Mouse (Mus musculus) myocyte (in vitro differentiated cells): Measurements from ENCODE around the gene Irf2bp2. TPM values are rescaled to one million over a fixed set of nuclear protein-coding genes. Genes with fewer than 3 reads are reported as not detected.

Source experiments
- H3K27me3 ChIP-seq: one replicate; pipeline ENCODE4 v1.6.1; 2011; ENCODE audit not compliant: control insufficient read depth, insufficient read depth, insufficient read length
- H3K36me3 ChIP-seq: one replicate; pipeline ENCODE4 v1.6.1; 2011; ENCODE audit not compliant: control insufficient read depth, insufficient read depth
- H3K4me2 ChIP-seq: one replicate; pipeline ENCODE4 v1.6.1; 2011; ENCODE audit warnings: low read depth, control low read depth
- H3K4me3 ChIP-seq: one replicate; pipeline ENCODE4 v1.5.1; 2011; ENCODE audit warnings: mild to moderate bottlenecking, control low read depth, moderate library complexity
- H3K79me2 ChIP-seq: one replicate; pipeline ENCODE4 v1.6.1; 2011; ENCODE audit not compliant: control insufficient read depth, insufficient read depth
- H3ac ChIP-seq: one replicate; pipeline ENCODE4 v1.6.1; 2011; ENCODE audit not compliant: control insufficient read depth, insufficient read length
- CEBPB ChIP-seq: IDR thresholded peaks from 2 replicates; pipeline ENCODE4 v1.6.1; 2011; ENCODE audit warnings: mild to moderate bottlenecking, moderate library complexity; ENCODE audit not compliant: poor library complexity, insufficient read depth, severe bottlenecking
- E2F4 ChIP-seq: IDR thresholded peaks from one replicate; pipeline ENCODE4 v1.6.1; 2011; ENCODE audit warnings: mild to moderate bottlenecking, control low read depth, moderate library complexity; ENCODE audit not compliant: insufficient read depth
- MAX ChIP-seq: IDR thresholded peaks from one replicate; pipeline ENCODE4 v1.6.1; 2011; ENCODE audit warnings: low read depth, mild to moderate bottlenecking, control low read depth
- MYOD1 ChIP-seq, 3 experiments: IDR thresholded peaks; one replicate each; pipeline ENCODE4 v1.6.1; 2011; ENCODE audit warnings: control low read depth in 2 of 3, low read depth in 2 of 3, mild to moderate bottlenecking in 2 of 3, moderate library complexity in 1 of 3; ENCODE audit not compliant: insufficient read length in 2 of 3, control insufficient read depth in 1 of 3
- MYOG ChIP-seq, 3 experiments: IDR thresholded peaks; one replicate each; pipeline ENCODE4 v1.6.1; 2011; ENCODE audit warnings: control low read depth in 2 of 3, low read depth in 2 of 3, mild to moderate bottlenecking in 2 of 3; ENCODE audit not compliant: insufficient read length in 2 of 3, control insufficient read depth in 1 of 3, insufficient read depth in 1 of 3
- POLR2A ChIP-seq: IDR thresholded peaks from one replicate; pipeline ENCODE4 v1.6.1; 2011; ENCODE audit warnings: low read depth, mild to moderate bottlenecking, control low read depth, moderate library complexity; ENCODE audit not compliant: insufficient read length
- POLR2AphosphoS2 ChIP-seq: IDR thresholded peaks from one replicate; pipeline ENCODE4 v1.6.1; 2011; ENCODE audit warnings: low read depth, control low read depth; ENCODE audit not compliant: insufficient read length
- SRF ChIP-seq: IDR thresholded peaks from one replicate; pipeline ENCODE4 v1.6.1; 2011; ENCODE audit warnings: low read depth; ENCODE audit not compliant: control insufficient read depth, insufficient read length
- TCF12 ChIP-seq: IDR thresholded peaks from one replicate; pipeline ENCODE4 v1.6.1; 2011; ENCODE audit warnings: mild to moderate bottlenecking, control low read depth; ENCODE audit not compliant: poor library complexity, insufficient read depth, severe bottlenecking
- TCF3 ChIP-seq: IDR thresholded peaks from one replicate; pipeline ENCODE4 v1.6.1; 2011; ENCODE audit warnings: low read depth, control low read depth; ENCODE audit not compliant: insufficient read length
- USF1 ChIP-seq: IDR thresholded peaks from one replicate; pipeline ENCODE4 v1.6.1; 2011; ENCODE audit warnings: low read depth, mild to moderate bottlenecking, control low read depth, moderate library complexity
- polyA plus RNA-seq: library from polyadenylated mRNA; unstranded; fragments of >200 nt; fragmentation: generic; extraction: Trizol; gene quantifications from one replicate; pipeline ENCODE4 v1.2.1, GENCODE M21; 2012; ENCODE audit warnings: missing spikeins

Irf2bp2 gene
- polyA plus RNA-seq, 1 experiment: 16.8 TPM

DNA sequence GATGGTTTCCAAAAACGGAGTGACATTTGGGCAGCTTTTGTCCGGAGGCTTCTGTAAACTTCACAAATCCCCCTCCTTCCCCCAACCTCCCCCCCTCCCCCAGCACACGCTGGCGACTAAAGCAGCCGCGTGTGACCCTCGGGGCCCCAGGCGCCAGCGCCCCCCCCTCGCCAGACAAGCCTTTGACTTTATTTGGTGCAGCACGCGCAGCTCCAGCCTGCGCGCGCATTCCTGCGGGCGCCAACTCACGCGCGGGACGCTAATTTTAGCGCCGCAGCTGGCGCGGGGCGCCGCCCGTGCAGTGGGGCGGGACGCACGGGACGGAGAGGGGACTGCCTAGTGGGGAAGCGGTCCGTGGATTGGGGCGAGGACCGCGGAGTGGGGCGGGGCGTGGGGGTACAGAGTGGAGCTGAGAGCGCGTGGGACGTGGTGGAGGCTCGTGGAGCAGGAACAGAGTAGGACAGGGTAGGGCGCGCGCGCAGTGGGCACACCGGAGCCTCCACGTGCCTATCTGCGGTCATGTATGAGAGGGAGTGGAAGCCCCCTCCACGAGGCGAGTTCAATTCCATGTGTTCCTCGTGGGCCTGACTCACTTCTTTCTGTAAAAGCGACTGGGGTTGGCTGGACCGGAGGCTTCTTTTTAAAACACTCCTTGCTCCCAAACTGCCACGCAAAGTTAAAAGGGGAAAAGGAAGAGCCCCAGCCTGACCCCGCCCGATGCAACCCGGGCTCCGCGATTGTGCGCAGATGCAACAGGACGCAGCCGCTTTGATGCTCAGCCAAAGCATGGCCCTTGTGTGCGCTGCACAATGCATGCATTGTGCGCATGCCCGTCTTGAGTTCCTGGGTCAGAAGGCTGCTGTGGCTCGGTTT is 9.6 kb downstream of the Irf2bp2 start:
- H3K4me3 ChIP-seq: peak overlapping the region; percentile 13
- H3K27me3 ChIP-seq: no peaks in the 10 kb centered on the region
- peak; percentile 49 for TF ChIP-seq TCF3
- peak in 2 of 3 experiments; percentile 75 to 90 for TF ChIP-seq MYOD1 (IDR thresholded peaks at IDR 0.05; ENCODE audit: control insufficient read depth in 1 of 3, insufficient read length in 2 of 3, low read depth in 2 of 3)
- TF ChIP-seq SRF: peak; percentile 90
- TF ChIP-seq MYOG (IDR thresholded peaks at IDR 0.05; ENCODE audit: control insufficient read depth in 1 of 3, insufficient read depth in 1 of 3, insufficient read length in 2 of 3, low read depth in 2 of 3): peak; percentile 60 to 98 (median 96)
- TF ChIP-seq USF1: no peak
- no peak for TF ChIP-seq MAX
- TF ChIP-seq E2F4: peak; percentile 46
- TF ChIP-seq POLR2AphosphoS2: peak; percentile 87
- TF ChIP-seq TCF12: peak; percentile 80
- TF ChIP-seq POLR2A: peak; percentile 61
- H3ac ChIP-seq: no peak overlapping the region
- H3K36me3 ChIP-seq: peaks cover 27% of the 10 kb centered on the region
- peak overlapping the region; percentile 96 for H3K4me2 ChIP-seq
- peaks cover 48% of the 10 kb centered on the region for H3K79me2 ChIP-seq

DNA sequence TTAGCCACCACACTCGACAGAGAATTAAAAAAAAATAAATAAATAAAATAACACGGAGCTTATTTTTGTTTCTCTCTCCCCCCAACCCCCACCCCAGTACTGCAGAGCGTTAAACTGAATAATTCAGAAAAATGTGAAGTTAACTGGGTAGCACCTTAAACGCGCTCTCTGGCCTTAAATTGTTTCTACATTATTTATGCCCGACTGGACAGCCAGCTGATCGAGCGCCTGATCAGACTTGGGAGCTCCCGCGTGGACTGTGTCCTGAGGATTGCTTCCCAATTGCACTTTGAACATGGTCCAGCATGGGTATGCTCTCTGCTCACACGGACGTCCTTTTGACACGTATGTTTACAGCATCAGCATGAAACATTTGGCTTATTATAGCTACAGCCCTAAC is 10.3 kb downstream of the Irf2bp2 start:
- H3K27me3 ChIP-seq: no peaks in the 10 kb centered on the region
- peak; percentile 61 for TF ChIP-seq POLR2AphosphoS2
- no peak for TF ChIP-seq TCF12
- TF ChIP-seq MYOD1 (IDR thresholded peaks at IDR 0.05; ENCODE audit: control insufficient read depth in 1 of 3, insufficient read length in 2 of 3, low read depth in 2 of 3): no peak
- no peak for TF ChIP-seq MYOG (IDR thresholded peaks at IDR 0.05; ENCODE audit: control insufficient read depth in 1 of 3, insufficient read depth in 1 of 3, insufficient read length in 2 of 3, low read depth in 2 of 3)
- peak; percentile 30; the same call in 1 of the 2 replicates for TF ChIP-seq CEBPB
- no peak for TF ChIP-seq POLR2A
- H3K79me2 ChIP-seq: peaks cover 41% of the 10 kb centered on the region
- H3K36me3 ChIP-seq: peaks cover 27% of the 10 kb centered on the region
- no peak overlapping the region for H3K4me2 ChIP-seq
- no peak overlapping the region for H3ac ChIP-seq
- no peak overlapping the region for H3K4me3 ChIP-seq

DNA sequence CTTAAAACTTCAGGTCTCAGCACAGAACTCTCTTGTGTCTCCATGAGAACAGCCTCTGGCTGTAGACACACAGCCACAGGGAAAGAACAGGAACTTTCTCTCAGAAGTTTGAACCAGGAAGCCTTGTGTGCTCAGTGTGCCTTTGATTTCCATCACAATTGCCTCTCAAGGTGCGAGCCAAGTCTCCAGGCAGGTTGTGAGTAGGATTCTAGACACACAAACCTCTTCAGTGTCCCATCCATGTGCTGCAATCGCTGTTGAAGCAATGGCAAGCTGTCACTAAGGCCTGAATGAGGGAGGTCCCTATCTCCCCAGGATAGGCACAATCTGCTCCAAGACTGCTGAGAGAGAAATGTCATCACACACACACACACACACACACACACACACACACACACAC is 10.8 kb downstream of the Irf2bp2 start:
- Histone ChIP-seq H3K79me2 (peaks cover 36% of the 10 kb centered on the region), H3K36me3 (peaks cover 22% of the 10 kb centered on the region), H3K4me3 (no peak overlapping the region), H3K27me3 (no peaks in the 10 kb centered on the region), H3ac (no peak overlapping the region), H3K4me2 (no peak overlapping the region)
- peak; percentile 25 for TF ChIP-seq POLR2AphosphoS2
- TF ChIP-seq MYOD1 (IDR thresholded peaks at IDR 0.05; ENCODE audit: control insufficient read depth in 1 of 3, insufficient read length in 2 of 3, low read depth in 2 of 3): no peak

DNA sequence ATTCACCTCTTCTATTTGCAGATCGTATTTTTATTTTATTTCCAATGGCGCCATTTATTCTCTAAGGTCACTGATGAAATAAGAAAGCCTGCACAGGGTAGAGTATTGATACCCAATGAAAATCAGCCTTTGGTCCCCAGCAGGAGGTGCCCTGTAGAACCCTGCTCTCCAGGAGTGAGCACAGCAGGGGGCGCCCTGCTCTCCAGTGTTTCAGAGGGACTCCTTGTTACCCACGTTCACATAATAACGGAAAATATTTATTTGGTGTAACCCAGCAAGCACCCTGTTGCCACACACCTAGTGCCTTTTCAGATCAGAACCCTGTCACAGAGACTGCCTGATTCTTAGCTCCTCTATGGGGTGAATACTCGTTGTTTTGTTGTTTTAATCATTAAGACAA is 11.3 kb downstream of the Irf2bp2 start:
- Histone ChIP-seq H3K4me2 (no peak overlapping the region), H3K79me2 (peaks cover 31% of the 10 kb centered on the region), H3K27me3 (no peaks in the 10 kb centered on the region), H3K4me3 (no peak overlapping the region), H3K36me3 (peaks cover 18% of the 10 kb centered on the region), H3ac (no peak overlapping the region)
- TF ChIP-seq MYOD1 (IDR thresholded peaks at IDR 0.05; ENCODE audit: control insufficient read depth in 1 of 3, insufficient read length in 2 of 3, low read depth in 2 of 3): no peak
- TF ChIP-seq TCF3: no peak
- no peak for TF ChIP-seq POLR2A
- TF ChIP-seq TCF12: no peak
- TF ChIP-seq MYOG (IDR thresholded peaks at IDR 0.05; ENCODE audit: control insufficient read depth in 1 of 3, insufficient read depth in 1 of 3, insufficient read length in 2 of 3, low read depth in 2 of 3): no peak
- no peak for TF ChIP-seq E2F4
- no peak for TF ChIP-seq SRF

DNA sequence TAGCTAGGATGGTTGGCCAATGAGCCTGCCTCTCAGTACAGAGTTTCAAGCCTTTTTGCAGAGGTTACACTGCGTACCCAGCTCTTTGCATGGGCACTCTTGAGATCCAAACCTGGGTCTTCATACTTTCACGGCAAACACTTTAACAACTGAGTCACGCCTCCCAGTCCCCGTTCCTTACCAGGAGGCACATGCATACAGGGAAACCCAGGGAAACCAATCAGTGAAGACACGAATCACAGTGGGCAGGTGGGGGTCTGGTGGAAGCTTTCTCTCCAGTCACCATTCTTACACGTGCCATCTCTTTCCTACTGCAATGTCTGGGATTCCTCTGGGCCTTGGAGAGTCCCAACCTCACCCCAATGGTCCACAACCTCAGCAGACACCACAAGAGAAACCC is 12.1 kb downstream of the Irf2bp2 start:
- H3K36me3 ChIP-seq: peaks cover 10% of the 10 kb centered on the region
- TF ChIP-seq USF1 (no peak), TCF3 (no peak)
- no peak overlapping the region for H3K4me2 ChIP-seq
- no peak overlapping the region for H3K4me3 ChIP-seq
- no peaks in the 10 kb centered on the region for H3K27me3 ChIP-seq
- peaks cover 23% of the 10 kb centered on the region for H3K79me2 ChIP-seq
- no peak overlapping the region for H3ac ChIP-seq
